Comparison of ENCODE assay signal across 11 mouse cellular contexts in the genomic region with DNA sequence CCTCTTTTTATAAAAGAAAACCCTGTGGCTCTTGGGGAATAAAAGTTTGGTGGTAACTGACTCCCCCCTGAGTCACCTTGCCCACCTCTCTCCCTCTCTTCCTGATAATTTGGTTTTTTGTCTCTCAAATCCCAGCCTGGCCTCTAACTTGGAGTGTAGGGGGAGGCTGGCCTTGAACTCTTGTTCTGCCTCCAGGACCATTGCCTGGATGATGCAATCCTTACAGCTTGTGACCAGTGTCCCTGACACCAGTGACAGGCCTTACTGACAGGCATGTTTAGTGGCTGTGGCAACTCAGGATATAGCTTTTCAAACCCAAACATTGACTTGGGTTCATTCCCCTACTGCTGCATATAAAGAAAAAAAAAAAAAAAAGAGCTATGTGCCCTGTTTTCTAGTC. TPM values are rescaled to one million over a fixed set of nuclear protein-coding genes. Genes with fewer than 3 reads are reported as not detected.
DNase-seq lines count a peak whose midpoint lies in the region; ATAC-seq lines count a peak whose summit lies in the region.
"Had no signal": no experiment of that assay in that cellular context is flagged by ENCODE, and none has a peak within 500 bp of the region (broad histone marks: within the 10 kb centered on the region; RNA-seq: fewer than 3 reads in every experiment).

No protein-coding gene starts in this region.

- H3K9ac ChIP-seq in hindbrain, embryonic 12.5 days, result no peak overlapping the region
- H3K9ac ChIP-seq in hindbrain, embryonic 13.5 days, result no peak overlapping the region
- H3K9ac ChIP-seq in liver, embryonic 11.5 days (ENCODE audit: low read depth, low read length), result no peak overlapping the region
- H3K9ac ChIP-seq: limb, embryonic 15.5 days had no signal

- H3K36me3 ChIP-seq in hindbrain, embryonic 12.5 days, result peaks cover 25% of the 10 kb centered on the region
- H3K36me3 ChIP-seq in hindbrain, embryonic 13.5 days, result peaks cover 16% of the 10 kb centered on the region
- H3K36me3 ChIP-seq in liver, embryonic 11.5 days (ENCODE audit: control insufficient read depth, insufficient read depth, low read length), result peaks cover 11% of the 10 kb centered on the region

- no peaks in the 10 kb centered on the region for H3K9me3 ChIP-seq in hindbrain, embryonic 12.5 days (replicated peaks)
- H3K9me3 ChIP-seq in hindbrain, embryonic 13.5 days, result no peaks in the 10 kb centered on the region
- H3K9me3 ChIP-seq in liver, embryonic 11.5 days (ENCODE audit: control insufficient read depth, low read length), result no peaks in the 10 kb centered on the region
- H3K9me3 ChIP-seq: limb, embryonic 15.5 days had no signal

- H3K4me1 ChIP-seq in hindbrain, embryonic 12.5 days, result peaks cover 48% of the 10 kb centered on the region
- H3K4me1 ChIP-seq in hindbrain, embryonic 13.5 days (replicated peaks), result peaks cover 50% of the 10 kb centered on the region
- peaks cover 35% of the 10 kb centered on the region for H3K4me1 ChIP-seq in liver, embryonic 11.5 days (replicated peaks; ENCODE audit: control insufficient read depth, insufficient read depth, low read length)

- DNase-seq in adrenal gland, adult 2 months, result peak; percentile 84
- DNase-seq in adrenal gland, postnatal 4 days (ENCODE audit: low spot score in 2 of 2), result no peak
- DNase-seq in ES-CJ7 (ENCODE audit: low read depth, low spot score), result peak; percentile 84
- DNase-seq in liver, embryonic 11.5 days (ENCODE audit: low spot score), result no peak
- no peak for DNase-seq in urinary bladder, postnatal 36 days (ENCODE audit: low spot score in 2 of 2)
- DNase-seq in thymus, postnatal 36 days, result no peak
- DNase-seq: right cerebral cortex, adult 18-20 months had no signal

- no peak overlapping the region for H3K4me3 ChIP-seq in hindbrain, embryonic 12.5 days
- no peak overlapping the region for H3K4me3 ChIP-seq in hindbrain, embryonic 13.5 days
- no peak overlapping the region for H3K4me3 ChIP-seq in liver, embryonic 11.5 days (ENCODE audit: low read depth, low read length)
- H3K4me3 ChIP-seq: limb, embryonic 15.5 days had no signal

- no peak for ATAC-seq in hindbrain, embryonic 12.5 days (ENCODE audit: low FRiP score)
- ATAC-seq in hindbrain, embryonic 13.5 days (ENCODE audit: low FRiP score), result no peak
- no peak for ATAC-seq in liver, embryonic 11.5 days (replicated peaks; ENCODE audit: low FRiP score)

- peak overlapping the region; percentile 75; the same call in 1 of the 2 replicates for H3K27ac ChIP-seq in hindbrain, embryonic 12.5 days
- no peak overlapping the region for H3K27ac ChIP-seq in hindbrain, embryonic 13.5 days
- H3K27ac ChIP-seq in liver, embryonic 11.5 days (ENCODE audit: low read depth, low read length), result peak overlapping the region; percentile 55; the same call in 1 of the 2 replicates

- H3K4me2 ChIP-seq in hindbrain, embryonic 12.5 days (replicated peaks), result no peak overlapping the region
- H3K4me2 ChIP-seq in hindbrain, embryonic 13.5 days, result no peak overlapping the region
- no peak overlapping the region for H3K4me2 ChIP-seq in liver, embryonic 11.5 days
- H3K4me2 ChIP-seq: limb, embryonic 15.5 days had no signal

- no peaks in the 10 kb centered on the region for H3K27me3 ChIP-seq in hindbrain, embryonic 12.5 days
- H3K27me3 ChIP-seq in hindbrain, embryonic 13.5 days, result no peaks in the 10 kb centered on the region
- H3K27me3 ChIP-seq in liver, embryonic 11.5 days (replicated peaks; ENCODE audit: control insufficient read depth, insufficient read depth, low read length), result no peaks in the 10 kb centered on the region
- H3K27me3 ChIP-seq: limb, embryonic 15.5 days had no signal

RNA-seq across cellular contexts. Expression of gene Pgpep1, which starts 13.4 kb away (rescaled TPM):
- total RNA-seq in adrenal gland, adult 2 months (2021), result 100 to 1,000 TPM; 115 to 127 TPM
- 115 and 117 TPM in 2 replicates for polyA plus RNA-seq in adrenal gland, adult 2 months (2012; rRNA removed)
- total RNA-seq in adrenal gland, postnatal 4 days (2021), result 10 to 100 TPM; 62.1 to 76.0 TPM
- 101 and 125 TPM in 2 replicates for polyA plus RNA-seq in hindbrain, embryonic 12.5 days (2016; fragmentation: Nextera tagmentation; extraction: Ambion mirVana)
- 103 and 105 TPM in 2 replicates for polyA plus RNA-seq in hindbrain, embryonic 13.5 days (2015; fragmentation: Nextera tagmentation; extraction: Ambion mirVana)
- polyA plus RNA-seq in liver, embryonic 11.5 days (2014; fragmentation: Nextera tagmentation; extraction: Ambion mirVana), result 33.7 and 34.6 TPM in 2 replicates

RNA-seq across cellular contexts. Expression of gene Gdf15, which starts 14.5 kb away (rescaled TPM):
- 10 to 100 TPM in 1 of 2 experiments, 1 to 10 TPM in 1; 1.3 to 44.6 TPM for total RNA-seq in adrenal gland, adult 2 months (2021)
- 18.5 and 22.2 TPM in 2 replicates for polyA plus RNA-seq in adrenal gland, adult 2 months (2012; rRNA removed)
- total RNA-seq in adrenal gland, postnatal 4 days (2021), result 1 to 10 TPM in 1 of 2 experiments, under 1 TPM in 1; 0.59 to 1.8 TPM
- 0.15 and 0.17 TPM in 2 replicates for polyA plus RNA-seq in hindbrain, embryonic 12.5 days (2016; fragmentation: Nextera tagmentation; extraction: Ambion mirVana)
- 0.12 and 0.14 TPM in 2 replicates for polyA plus RNA-seq in hindbrain, embryonic 13.5 days (2015; fragmentation: Nextera tagmentation; extraction: Ambion mirVana)
- 4.2 and 4.9 TPM in 2 replicates for polyA plus RNA-seq in liver, embryonic 11.5 days (2014; fragmentation: Nextera tagmentation; extraction: Ambion mirVana)
- polyA plus RNA-seq: embryonic facial prominence, embryonic 11.5 days had no signal

RNA-seq across cellular contexts. Expression of gene Lsm4, which starts 26.3 kb away (rescaled TPM):
- 10 to 100 TPM; 65.2 to 88.5 TPM for total RNA-seq in adrenal gland, adult 2 months (2021)
- 81.3 and 112 TPM in 2 replicates for polyA plus RNA-seq in adrenal gland, adult 2 months (2012; rRNA removed)
- total RNA-seq in adrenal gland, postnatal 4 days (2021), result 10 to 100 TPM; 96.6 to 99.0 TPM
- polyA plus RNA-seq in hindbrain, embryonic 12.5 days (2016; fragmentation: Nextera tagmentation; extraction: Ambion mirVana), result 227 and 231 TPM in 2 replicates
- polyA plus RNA-seq in hindbrain, embryonic 13.5 days (2015; fragmentation: Nextera tagmentation; extraction: Ambion mirVana), result 191 and 193 TPM in 2 replicates
- polyA plus RNA-seq in liver, embryonic 11.5 days (2014; fragmentation: Nextera tagmentation; extraction: Ambion mirVana), result 342 and 357 TPM in 2 replicates

RNA-seq across cellular contexts. Expression of gene Lrrc25, which starts 30.8 kb away (rescaled TPM):
- total RNA-seq in adrenal gland, adult 2 months (2021), result 1 to 10 TPM; 1.8 to 3.6 TPM
- polyA plus RNA-seq in adrenal gland, adult 2 months (2012; rRNA removed), result 8.4 and 11.1 TPM in 2 replicates
- 1 to 10 TPM; 2.9 to 3.8 TPM for total RNA-seq in adrenal gland, postnatal 4 days (2021)
- 0.79 and 1.1 TPM in 2 replicates for polyA plus RNA-seq in hindbrain, embryonic 12.5 days (2016; fragmentation: Nextera tagmentation; extraction: Ambion mirVana)
- polyA plus RNA-seq in hindbrain, embryonic 13.5 days (2015; fragmentation: Nextera tagmentation; extraction: Ambion mirVana), result 1.5 and 1.9 TPM in 2 replicates
- polyA plus RNA-seq in liver, embryonic 11.5 days (2014; fragmentation: Nextera tagmentation; extraction: Ambion mirVana), result 4.5 and 5.3 TPM in 2 replicates

RNA-seq across cellular contexts. Expression of gene Ssbp4, which starts 38.1 kb away (rescaled TPM):
- total RNA-seq in adrenal gland, adult 2 months (2021), result 100 to 1,000 TPM in 1 of 2 experiments, 10 to 100 TPM in 1; 76.2 to 110 TPM
- polyA plus RNA-seq in adrenal gland, adult 2 months (2012; rRNA removed), result 476 and 593 TPM in 2 replicates
- 100 to 1,000 TPM; 137 to 154 TPM for total RNA-seq in adrenal gland, postnatal 4 days (2021)
- 141 and 143 TPM in 2 replicates for polyA plus RNA-seq in hindbrain, embryonic 12.5 days (2016; fragmentation: Nextera tagmentation; extraction: Ambion mirVana)
- polyA plus RNA-seq in hindbrain, embryonic 13.5 days (2015; fragmentation: Nextera tagmentation; extraction: Ambion mirVana), result 122 and 132 TPM in 2 replicates
- polyA plus RNA-seq in liver, embryonic 11.5 days (2014; fragmentation: Nextera tagmentation; extraction: Ambion mirVana), result 144 and 173 TPM in 2 replicates

Comparison
In these comparisons a context has a peak if more than half of its experiments do, and no peak if none do; other contexts are left out.
1. DNase-seq: peak in adrenal gland, adult 2 months (single experiment) and ES-CJ7 (single experiment); none in adrenal gland, postnatal 4 days (0 of 2), liver, embryonic 11.5 days (single experiment), urinary bladder, postnatal 36 days (0 of 2) and thymus, postnatal 36 days (0 of 2).